Mouse (Mus musculus): ENCODE data around the gene Ankrd54.
"Not testable (repeated sequence)": the region's sequence is repeated elsewhere in the genome, so short reads cannot be mapped to it uniquely, and the experiment has no call there.

GRCm38 (mm10) chr15:79031908-79032307 lies 30.8 kb downstream of the Ankrd54 start:
- not testable (repeated sequence) for TF ChIP-seq EP300, CTCF (IDR thresholded peaks at IDR 0.05; ENCODE audit: low read depth)
